Mouse (Mus musculus) CD4-positive helper T cell, adult 2 months (primary cell): Measurements from ENCODE around the gene Camk1g.

Experiments used
- DNase-seq: peaks from one replicate; pipeline ENCODE4 v3.0.0-alpha.2; 2012; ENCODE audit warnings: low read depth, missing footprints, low spot score

Gene Camk1g

GRCm38 (mm10) chr1:193334546-193334945 is 35.6 kb downstream of the Camk1g start:
- no peak for DNase-seq

- DNase-seq = no peak
These were observed 36.3 kb downstream of the Camk1g start for GRCm38 (mm10) chr1:193333776-193334175.

GRCm38 (mm10) chr1:193332671-193333070 is 37.4 kb downstream of the Camk1g start:
- no peak for DNase-seq

GRCm38 (mm10) chr1:193332018-193332417 is 38.1 kb downstream of the Camk1g start:
- DNase-seq = no peak

- no peak for DNase-seq
These were observed 39.5 kb downstream of the Camk1g start for GRCm38 (mm10) chr1:193330626-193331025.

- DNase-seq = peak; percentile 75
These were observed 39.9 kb downstream of the Camk1g start for GRCm38 (mm10) chr1:193330172-193330571.

GRCm38 (mm10) chr1:193329557-193329956 is 40.5 kb downstream of the Camk1g start:
- DNase-seq = no peak

GRCm38 (mm10) chr1:193327686-193328085 is 42.4 kb downstream of the Camk1g start:
- no peak for DNase-seq

- no peak for DNase-seq
These were observed 42.9 kb downstream of the Camk1g start for GRCm38 (mm10) chr1:193327216-193327615.

- no peak for DNase-seq
These were observed 43.5 kb downstream of the Camk1g start for GRCm38 (mm10) chr1:193326456-193327145.

GRCm38 (mm10) chr1:193325891-193326290 is 44.2 kb downstream of the Camk1g start:
- no peak for DNase-seq

- peak; percentile 52 for DNase-seq
These were observed 45.9 kb downstream of the Camk1g start for GRCm38 (mm10) chr1:193324224-193324623.

GRCm38 (mm10) chr1:193323686-193324085 is 46.4 kb downstream of the Camk1g start:
- no peak for DNase-seq

GRCm38 (mm10) chr1:193320398-193320797 is 49.7 kb downstream of the Camk1g start:
- no peak for DNase-seq

GRCm38 (mm10) chr1:193319721-193320120 is 50.4 kb downstream of the Camk1g start:
- DNase-seq = no peak

GRCm38 (mm10) chr1:193317159-193317559 is 52.9 kb downstream of the Camk1g start:
- no peak for DNase-seq

- no peak for DNase-seq
These were observed 53.7 kb downstream of the Camk1g start for GRCm38 (mm10) chr1:193316358-193316750.

GRCm38 (mm10) chr1:193315705-193316357 is 54.3 kb downstream of the Camk1g start:
- DNase-seq = no peak

- no peak for DNase-seq
These were observed 58.5 kb downstream of the Camk1g start for GRCm38 (mm10) chr1:193311596-193311995.

GRCm38 (mm10) chr1:193310519-193311085 is 59.5 kb downstream of the Camk1g start:
- no peak for DNase-seq

- DNase-seq = no peak
These were observed 60.1 kb downstream of the Camk1g start for GRCm38 (mm10) chr1:193309785-193310518.

GRCm38 (mm10) chr1:193306832-193307231 is 63.3 kb downstream of the Camk1g start:
- no peak for DNase-seq
